Mouse (Mus musculus) skeletal muscle tissue, adult 2 months (tissue): ENCODE measurements around the gene Pcnx2.

Experiments
- DNase-seq: peaks from one replicate; pipeline ENCODE4 v3.0.0-alpha.2; 2012; ENCODE audit warnings: low read depth, low spot score

Pcnx2 gene

GRCm38 (mm10) chr8:125716211-125716610 is 181.9 kb downstream of the Pcnx2 start:
- no peak for DNase-seq

GRCm38 (mm10) chr8:125711514-125711913 is 186.6 kb downstream of the Pcnx2 start:
- DNase-seq = no peak

- no peak for DNase-seq
Observed at GRCm38 (mm10) chr8:125709171-125709570, 188.9 kb downstream of the Pcnx2 start.

GRCm38 (mm10) chr8:125705816-125706215 is 192.3 kb downstream of the Pcnx2 start:
- no peak for DNase-seq

GRCm38 (mm10) chr8:125704434-125704833 is 193.7 kb downstream of the Pcnx2 start:
- DNase-seq = no peak

GRCm38 (mm10) chr8:125702868-125703473 is 195.1 kb downstream of the Pcnx2 start:
- DNase-seq = no peak
